Mouse (Mus musculus) cerebellum, adult 2 months (tissue): ENCODE results near the gene Msi2.

Experiments
- CTCF ChIP-seq: fragments of 200-500 bp; IDR thresholded peaks from 2 replicates; pipeline ENCODE4 v1.5.1; 2011; ENCODE audit warnings: low read depth, mild to moderate bottlenecking, control low read depth, low read length, moderate library complexity, borderline replicate concordance; ENCODE audit not compliant: insufficient read depth
- POLR2A ChIP-seq: fragments of 200-500 bp; IDR thresholded peaks from 2 replicates; pipeline ENCODE4 v1.6.1; 2011; ENCODE audit warnings: low read length, control low read depth, borderline replicate concordance; ENCODE audit not compliant: insufficient read depth

- no peak for TF ChIP-seq CTCF
- no peak for TF ChIP-seq POLR2A
Measured at GRCm38 (mm10) chr11:88707228-88707775, 11.0 kb downstream of the Msi2 start.
